Mouse (Mus musculus) lung, postnatal 0 days (tissue): ENCODE results near the gene Tpbgl.

ENCODE experiments used
- CTCF ChIP-seq: IDR thresholded peaks from 2 replicates; pipeline ENCODE4 v1.5.1; 2016; ENCODE audit warnings: antibody characterized with exemption, mild to moderate bottlenecking
- EP300 ChIP-seq: IDR thresholded peaks from 2 replicates; pipeline ENCODE4 v1.6.1; 2016; ENCODE audit warnings: antibody characterized with exemption, mild to moderate bottlenecking, control low read depth

DNA sequence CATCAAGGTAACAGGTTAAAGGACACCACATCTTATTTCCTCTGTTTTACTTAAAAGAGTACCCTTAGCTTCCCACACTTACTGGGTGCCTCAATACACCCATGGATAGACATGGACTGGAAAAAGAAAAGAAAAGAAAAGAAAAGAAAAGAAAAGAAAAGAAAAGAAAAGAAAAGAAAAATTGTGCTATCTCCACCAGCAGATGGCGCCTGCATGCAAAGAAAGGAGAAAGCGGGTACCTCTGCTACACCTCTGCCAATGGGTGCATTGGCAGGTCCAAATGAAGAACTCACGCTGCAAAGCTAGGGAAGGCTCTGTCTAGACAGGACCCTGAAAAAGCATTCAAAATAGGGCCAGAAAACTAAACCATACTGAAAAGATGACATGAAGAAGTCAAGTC, 8.0 kb downstream of the Tpbgl start:
- no peak for TF ChIP-seq EP300
- peak; percentile 73 for TF ChIP-seq CTCF
